Mouse (Mus musculus): ENCODE data around the gene D8Ertd738e. TPM values are rescaled to one million over a fixed set of nuclear protein-coding genes. Genes with fewer than 3 reads are reported as not detected.
A peak's percentile ranks its signal among the peaks of the same experiment; 100 is the strongest.

Gene D8Ertd738e
- total RNA-seq, 2 experiments from 2014 or later, result 174 to 185 TPM

DNA sequence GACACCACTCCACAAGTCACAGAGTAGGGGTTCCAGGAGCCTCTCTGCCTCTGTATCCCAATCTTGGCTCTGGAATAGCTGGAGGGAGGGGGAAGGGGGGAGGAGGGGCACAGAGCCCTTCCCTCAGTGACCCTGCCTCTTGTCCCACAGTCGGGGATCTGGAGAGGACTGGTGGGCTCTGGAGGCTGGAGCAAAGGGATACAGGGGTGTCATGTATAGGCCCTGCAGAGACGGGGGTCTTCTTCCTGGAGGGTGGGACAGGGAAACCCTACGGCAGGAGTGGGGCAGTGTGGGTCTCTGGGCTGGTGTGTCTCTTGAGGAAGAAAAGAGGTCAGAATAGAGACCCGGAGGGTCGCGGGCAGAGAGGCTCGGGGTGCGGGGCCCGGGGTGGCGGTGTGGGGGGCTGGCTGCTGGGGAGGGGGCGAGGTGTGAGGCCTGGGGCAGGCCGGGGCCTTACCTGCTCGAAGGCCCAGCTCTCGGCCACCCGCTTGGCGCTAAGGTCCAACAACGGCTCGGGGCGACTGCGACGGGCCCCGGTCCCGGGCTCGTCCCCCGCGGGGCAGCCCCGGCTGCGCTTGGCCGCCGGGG is 13.0 kb downstream of the D8Ertd738e start:
- DNase-seq, result no peak

DNA sequence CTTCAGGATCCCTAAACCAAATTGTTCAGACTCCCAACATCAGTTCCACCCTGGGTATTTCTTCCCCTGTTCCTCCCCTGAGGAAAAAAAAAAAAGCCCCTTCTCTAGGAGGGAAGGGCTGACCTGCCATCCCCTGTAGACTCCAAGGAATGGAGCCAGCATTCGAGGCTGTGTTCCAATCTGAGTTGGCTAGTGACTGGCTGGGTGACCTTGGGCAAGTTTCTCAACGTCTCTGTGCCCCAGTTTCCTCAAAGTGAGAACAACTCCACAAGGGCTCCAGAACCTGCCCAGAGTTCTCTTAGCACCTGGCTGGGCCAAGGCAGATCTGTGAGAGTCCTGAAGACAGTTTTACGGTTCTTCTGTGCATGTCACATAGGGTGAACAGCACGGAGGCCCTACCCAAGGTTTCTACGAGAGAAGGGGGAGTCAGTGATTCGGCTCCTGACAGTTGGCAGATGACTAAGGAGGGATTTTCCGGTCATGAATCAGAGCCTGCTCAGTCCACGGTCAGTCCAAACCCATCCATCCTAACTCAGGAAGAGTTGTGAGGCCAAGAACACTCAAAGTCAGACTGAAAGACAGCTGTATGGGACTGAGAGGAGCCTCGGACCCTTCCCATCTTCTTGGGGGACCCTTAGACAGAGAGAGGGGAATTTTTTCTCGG is 13.6 kb downstream of the D8Ertd738e start:
- DNase-seq, result no peak

DNA sequence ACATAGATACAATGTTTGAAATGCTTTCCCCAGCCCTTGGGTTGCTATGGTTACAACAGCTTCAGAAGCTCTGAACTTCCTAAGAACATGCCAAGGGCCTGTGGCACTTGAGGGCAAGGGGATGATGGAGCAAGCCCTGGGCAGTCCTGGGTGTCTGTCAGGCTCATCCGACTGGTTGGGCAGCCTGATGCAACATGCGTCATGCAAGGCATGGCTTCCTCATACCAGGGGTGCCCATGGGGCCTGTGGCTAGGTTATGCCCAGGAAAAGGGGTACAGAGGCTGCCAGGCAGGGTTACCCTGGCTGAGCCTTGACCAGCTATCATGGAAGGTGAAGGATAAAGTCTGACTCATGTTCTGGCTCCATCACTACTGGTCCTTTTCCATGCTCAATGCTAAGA is 16.5 kb downstream of the D8Ertd738e start:
- DNase-seq, result no peak

DNA sequence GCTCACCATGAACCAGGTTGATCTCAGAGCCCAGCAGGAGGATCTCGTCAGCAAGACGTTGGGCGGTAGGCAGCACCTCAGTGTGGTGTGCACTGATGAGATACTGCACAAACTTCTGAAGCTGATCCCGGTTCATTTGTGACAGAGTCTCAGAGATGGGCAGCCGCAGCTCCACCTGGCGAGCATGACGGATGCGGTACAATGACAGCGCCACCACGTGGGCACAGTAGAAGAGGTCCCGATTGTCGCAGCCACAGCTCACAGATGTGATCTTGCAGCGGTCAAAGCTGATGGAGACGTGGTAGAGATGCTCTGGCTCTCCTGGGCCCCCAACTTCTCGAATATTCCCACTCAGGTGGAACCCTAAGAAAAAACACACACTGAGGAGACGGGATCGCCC is 18.8 kb downstream of the D8Ertd738e start:
- DNase-seq, result no peak

DNA sequence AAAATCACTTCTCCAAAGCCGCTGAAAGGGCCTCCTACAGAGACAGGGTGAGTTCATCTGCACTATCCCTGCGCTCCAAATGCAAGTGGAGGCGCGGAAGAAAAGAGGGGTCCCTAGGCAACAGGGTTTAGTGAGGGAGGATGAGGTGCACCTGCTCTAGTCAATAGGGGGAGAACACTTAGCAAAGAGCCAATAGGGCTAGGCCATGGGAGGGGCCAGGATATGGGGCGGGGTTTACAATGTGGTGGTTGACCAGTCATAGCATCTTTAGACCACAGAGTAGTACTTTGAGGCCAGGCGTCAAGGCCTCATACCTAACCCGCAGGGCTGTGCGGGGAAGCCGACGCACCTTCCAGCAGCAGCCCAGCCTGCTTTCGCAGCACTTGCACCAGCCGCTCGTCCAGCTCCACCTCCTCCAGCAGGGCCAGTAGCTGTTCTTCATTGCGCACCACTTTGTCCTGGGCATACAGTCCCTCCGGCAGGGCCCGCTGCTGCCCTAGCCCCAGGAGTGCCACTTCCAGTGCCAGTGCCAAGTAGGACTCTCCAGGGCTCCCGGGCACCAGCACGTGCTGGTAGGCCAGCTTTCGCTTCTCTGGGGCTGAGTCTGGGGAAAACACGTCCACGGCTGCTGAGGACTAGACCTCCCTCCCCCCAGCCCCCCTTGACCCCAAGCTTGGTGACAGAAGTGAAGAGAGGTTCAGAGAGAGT is 26.0 kb downstream of the D8Ertd738e start:
- DNase-seq, result no peak

DNA sequence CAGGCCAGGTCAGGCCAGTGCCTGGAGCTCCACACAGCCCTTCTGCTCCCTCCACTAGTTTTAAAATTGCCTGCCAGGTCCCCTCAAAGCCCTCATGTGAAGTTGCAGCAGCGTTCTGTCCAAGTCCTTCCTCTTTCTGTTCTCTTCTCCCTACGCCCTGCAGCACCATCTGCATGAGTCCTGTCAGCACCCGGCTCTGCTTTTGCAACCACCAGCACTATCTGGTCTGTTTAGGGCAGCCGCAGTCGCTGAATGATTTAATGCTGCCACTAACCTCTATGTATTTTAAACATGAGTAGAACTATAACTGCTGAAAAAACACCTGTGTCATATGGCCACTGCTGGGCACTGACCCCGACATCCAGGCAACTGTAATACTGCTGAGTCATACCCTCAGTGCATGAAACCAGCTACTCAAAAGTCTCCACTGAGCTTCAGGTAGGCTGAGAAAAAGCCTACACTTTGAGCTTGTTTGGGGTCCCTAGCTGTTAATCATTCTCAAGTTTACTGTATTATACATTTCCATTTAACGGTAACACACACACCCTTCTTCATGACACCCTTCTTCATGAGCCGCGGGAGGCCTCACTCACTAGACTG is 26.9 kb downstream of the D8Ertd738e start:
- peak; percentile 41 for DNase-seq

DNA sequence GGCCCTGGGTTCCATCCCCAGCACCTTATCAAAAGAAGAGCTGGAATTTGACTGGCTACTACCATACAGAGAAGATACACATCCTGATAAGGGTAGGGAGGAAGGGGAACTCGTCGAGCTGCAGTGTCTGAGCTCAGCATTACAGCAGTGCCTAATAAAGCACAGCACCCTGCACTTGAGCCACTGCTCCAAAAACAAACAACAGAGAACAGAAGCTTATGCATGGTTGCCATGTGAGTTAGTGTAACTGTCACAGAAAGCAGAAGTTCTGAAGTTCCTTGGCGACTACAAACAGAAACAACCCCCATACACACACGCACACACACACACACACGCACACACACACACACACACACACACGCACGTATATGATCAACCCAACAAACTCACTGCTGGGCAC is 29.4 kb downstream of the D8Ertd738e start:
- DNase-seq, result no peak

DNA sequence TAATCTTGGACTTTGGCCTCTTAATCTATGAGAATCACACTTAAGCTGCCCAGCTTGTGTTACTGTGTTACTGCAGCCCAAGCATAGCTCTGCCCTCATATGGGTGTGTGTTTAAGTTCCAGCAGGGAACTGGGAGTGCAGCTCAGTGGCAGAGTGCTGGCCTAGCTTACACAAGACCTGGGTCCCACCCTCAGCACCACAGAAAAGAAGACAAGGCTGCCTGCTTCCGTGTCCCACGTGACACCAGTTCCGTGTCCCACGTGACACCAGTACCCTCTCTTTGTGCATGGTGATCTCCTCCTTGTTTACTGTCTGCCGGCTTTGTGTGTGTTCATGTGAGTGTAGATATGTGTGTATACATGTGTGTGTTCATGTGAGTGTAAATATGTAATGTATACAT is 31.4 kb downstream of the D8Ertd738e start:
- no peak for DNase-seq

DNA sequence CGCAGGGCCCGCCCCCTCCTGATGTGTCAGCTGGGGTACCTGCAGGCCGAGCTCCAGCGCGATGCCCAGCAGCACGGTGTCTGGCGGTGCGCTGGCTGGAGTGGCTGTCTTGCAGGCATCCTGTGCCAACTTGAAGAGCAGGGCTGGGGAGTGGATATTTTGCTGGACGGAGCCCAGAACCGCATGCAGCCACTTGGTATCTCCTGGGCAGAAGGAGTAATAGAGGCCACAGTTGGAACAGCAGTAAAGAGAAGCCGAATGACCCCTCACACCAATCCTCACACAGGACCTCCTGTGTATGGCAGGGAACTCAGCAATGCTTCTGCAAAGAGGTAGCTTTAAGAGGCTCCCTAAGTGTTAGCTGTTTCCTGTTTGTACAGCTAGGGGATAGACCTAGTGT is 32.3 kb downstream of the D8Ertd738e start:
- DNase-seq, result no peak

DNA sequence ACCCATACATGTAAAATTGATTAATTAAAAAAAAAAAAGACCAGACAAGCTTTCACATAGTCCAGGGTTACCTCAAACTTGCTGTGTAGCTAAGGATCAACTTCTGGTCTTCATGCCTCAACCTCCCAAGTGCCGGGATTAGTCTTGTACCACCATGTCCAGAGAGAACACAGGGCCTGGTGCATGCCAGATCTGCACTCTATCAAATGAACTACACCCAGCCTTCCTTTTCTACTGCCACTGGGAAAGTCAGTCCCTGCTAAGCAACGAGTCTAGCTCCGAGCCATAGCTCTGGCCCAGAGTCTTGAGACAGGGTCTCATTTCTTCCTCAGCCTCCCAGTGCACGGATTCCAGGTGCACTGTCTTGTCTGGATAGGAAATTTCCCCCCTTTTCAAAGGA is 36.2 kb downstream of the D8Ertd738e start:
- no peak for DNase-seq

DNA sequence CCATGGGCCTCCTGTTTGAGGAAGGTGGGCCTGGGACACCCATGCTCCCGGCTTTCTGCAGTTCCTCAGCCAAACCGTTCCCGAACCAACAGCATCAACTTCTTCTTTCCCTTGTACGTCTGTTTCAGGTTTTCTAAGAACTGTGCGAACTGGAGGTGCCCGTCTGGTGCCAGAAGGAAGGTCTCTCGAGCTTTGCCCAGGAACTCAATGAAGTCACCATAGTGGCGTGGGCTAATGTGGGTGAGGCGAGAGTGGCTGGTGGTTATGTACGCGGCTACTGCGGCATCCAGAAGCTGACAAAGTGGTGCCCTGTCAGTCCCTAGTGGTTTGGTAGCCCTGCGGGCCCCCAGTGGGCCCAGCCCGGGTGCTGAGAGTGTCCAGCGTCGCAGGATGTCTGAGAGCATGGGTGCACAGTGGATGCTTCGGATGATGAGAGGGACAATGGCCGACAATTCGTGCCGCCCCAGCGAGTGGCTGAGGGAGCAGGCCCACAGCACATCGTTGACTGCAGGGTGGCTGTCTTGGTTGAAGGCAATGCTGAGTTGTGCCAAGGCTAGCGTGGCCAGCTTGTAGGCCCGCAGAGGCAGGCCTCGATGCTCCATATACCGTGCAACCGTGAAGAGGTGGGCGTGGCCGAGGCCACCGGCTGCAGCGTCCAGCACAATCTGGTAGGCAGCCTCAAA is 37.5 kb downstream of the D8Ertd738e start:
- DNase-seq, result no peak

DNA sequence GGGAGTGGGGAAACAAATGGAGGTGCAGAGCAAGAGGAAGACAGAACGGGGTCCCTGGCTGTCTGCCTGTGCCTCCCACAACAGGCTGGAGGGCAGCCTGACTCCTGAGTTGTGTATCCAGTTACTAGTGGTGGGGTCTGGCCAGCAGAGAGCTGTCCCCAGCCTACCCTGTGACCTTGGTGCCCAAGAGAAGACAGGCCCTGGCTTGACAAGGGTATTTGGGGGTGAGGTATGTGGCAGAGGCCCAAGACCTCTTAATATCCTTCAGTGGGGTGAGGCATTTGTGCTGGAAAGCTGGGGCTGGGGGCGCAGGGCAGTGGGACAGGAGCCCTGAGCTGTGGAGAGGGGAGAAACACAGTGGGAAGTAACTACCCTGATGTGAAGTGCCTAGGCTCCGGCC is 38.3 kb downstream of the D8Ertd738e start:
- no peak for DNase-seq

DNA sequence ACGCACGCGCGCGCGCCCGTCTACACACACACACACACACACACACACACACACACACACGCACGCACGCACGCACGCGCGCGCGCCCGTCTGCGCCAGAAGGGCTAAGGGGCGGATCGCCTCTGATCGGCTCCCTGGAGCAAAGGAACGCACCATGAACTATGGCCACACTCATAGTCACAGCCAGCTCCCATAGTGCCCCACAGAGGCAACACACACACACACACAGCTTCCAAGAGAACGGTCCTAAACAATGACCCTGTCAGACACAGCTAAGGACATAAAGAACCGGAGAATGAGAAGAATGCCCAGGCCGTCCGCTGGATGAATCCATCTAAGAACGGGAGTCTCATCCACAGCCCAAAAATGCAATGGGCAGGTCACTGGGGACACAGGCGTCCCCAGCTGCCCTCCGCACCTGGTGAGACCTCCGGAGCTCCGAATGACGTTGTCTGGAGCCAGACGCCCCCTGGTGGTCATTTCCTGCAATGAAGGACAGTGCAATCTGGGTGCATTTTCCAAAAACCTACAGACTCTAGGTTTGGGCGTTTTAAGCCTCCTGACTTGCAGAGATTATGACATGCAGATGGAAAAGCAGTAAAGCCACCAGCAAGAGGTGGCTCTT is 39.2 kb downstream of the D8Ertd738e start:
- peak; percentile 64 for DNase-seq

DNA sequence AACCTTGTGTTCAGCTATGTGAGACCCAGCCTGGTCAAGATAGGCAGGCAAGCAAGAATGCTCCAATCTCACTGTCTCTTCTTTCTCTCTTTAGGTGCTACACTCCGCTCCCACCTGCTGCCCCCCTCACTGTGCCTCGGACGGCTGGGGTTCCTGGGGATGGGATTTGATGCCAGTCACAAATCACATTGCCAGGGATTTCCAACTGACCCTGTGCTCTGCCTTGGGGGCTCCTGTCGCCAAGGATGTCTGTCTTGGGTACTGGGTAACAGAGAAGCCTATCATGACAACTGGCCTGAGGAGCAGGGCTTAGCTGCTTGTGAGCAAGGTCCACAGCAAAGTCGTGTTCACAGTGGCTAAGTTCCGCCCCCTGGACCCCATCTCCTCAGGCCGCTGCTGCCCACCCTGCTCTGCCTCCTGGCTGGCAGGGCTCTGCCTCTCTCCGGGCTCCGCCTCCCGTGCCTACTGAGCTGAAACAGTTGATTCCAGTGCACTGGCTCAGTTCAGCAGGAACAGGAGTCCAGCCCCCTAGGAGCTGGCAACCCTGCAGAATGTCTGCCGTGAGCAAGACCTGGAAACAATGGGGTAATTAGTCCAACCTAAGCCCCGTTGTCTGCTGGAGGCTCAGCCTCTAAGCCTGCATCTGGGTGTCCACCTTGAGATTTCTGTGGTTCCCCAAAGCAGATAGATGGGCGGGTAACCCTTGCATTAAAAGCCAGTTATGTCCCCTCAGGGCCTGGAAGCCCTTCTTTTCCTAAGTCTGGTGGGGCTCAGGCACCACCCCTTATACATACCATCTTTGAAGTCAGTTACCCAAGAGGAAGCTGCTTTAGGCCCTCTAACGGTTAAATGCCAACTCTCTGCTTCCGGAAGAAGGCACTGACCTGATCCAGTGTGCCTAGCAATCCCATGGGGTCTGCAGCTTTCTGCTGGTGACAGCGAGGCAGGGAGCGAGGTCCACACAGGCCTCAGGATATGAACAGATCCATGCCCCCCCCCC is 40.8 kb downstream of the D8Ertd738e start:
- no peak for DNase-seq

DNA sequence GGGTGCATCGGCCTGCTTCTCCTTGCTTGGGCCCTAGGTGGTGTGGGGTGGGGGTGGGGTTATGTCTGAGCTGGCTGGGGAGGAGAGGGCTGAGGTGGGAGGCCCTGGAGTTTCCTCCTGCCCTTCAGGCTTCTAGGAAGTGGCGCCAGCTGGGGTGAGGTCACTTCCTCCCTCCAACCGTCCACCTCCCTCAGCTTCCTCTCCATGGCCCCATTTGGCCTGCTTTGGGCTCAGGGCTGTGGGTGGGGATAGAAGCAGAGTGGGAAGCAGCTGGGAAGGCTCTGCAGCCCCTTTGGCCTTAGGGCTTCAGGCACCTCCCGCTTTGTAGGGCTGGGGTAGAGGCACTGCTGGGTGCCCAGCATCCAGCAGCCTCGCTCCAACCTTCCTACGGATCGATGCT is 41.7 kb downstream of the D8Ertd738e start:
- DNase-seq, result peak; percentile 65

DNA sequence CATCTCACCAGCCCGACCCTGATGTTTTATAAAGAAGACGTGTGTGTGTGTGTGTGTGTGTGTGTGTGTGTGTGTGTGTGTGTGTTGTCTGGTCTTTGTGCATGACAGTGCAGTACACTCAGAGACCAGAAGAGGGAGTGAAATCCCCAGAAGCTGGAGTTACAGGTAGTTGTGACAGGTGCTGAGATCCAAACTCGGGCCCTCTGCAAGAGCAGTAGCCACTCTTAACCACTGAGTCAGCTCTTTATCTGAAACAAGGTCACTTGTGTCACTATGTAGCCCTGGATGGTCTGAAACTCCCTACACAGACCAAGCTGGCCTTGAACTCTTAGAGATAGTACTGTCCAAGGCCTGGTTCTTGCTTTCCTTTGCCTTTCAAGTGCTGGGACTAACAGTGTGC is 42.9 kb downstream of the D8Ertd738e start:
- DNase-seq, result no peak

DNA sequence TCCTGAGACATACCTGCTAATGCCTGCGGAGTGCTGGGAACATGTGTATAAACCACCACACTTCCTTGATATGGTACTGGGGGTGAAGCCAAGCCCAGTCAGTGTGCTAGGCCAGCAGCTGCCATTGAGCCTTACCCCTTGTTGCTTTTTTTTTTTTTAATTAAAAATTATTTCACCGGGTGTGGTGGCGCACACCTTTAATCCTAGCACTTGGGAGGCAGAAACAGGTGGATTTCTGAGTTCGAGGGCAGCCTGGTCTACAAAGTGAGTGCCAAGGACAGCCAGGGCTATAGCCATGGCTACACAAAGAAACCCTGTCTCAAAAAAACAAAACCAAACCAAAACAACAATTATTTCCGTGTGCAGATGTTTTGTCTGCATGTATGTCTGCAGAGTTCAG is 44.4 kb downstream of the D8Ertd738e start:
- DNase-seq, result no peak

DNA sequence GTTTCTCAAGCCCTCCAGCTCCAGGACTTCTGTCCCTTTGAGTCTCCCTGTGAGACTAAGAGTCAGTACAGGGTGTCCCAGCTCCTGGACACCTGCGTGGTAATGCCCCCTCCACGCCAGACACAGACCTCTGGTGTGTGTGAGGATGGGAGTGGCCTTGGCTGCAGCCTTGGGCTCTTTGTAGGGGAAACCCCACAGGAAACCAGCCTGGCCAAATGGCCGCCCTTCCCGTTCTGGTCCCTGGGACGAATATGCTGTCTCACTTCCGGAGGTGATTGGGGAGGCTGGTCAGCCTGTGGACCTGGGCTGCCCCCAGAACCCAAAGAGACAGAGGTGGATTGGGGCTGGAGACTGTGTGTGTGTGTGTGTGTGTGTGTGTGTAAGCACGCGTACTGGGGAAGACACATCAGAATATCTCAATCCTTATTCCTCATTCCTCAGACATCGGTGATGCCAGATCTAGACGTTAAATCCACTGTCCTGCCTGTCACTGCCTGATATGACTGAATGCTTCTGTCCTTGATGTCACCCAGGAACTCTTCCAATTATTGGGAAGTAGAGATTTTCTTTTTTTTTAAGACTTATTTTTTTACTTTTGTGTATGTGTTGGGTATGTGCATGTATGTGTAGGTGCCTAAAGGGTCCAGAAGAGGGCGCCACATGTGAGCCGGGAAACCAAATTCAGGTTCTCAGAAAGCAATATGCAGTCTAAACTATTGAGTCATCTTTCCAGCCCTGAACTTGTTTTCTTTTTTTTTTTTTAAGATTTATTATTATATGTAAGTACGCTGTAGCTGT is 45.3 kb downstream of the D8Ertd738e start:
- DNase-seq, result peak; percentile 81

DNA sequence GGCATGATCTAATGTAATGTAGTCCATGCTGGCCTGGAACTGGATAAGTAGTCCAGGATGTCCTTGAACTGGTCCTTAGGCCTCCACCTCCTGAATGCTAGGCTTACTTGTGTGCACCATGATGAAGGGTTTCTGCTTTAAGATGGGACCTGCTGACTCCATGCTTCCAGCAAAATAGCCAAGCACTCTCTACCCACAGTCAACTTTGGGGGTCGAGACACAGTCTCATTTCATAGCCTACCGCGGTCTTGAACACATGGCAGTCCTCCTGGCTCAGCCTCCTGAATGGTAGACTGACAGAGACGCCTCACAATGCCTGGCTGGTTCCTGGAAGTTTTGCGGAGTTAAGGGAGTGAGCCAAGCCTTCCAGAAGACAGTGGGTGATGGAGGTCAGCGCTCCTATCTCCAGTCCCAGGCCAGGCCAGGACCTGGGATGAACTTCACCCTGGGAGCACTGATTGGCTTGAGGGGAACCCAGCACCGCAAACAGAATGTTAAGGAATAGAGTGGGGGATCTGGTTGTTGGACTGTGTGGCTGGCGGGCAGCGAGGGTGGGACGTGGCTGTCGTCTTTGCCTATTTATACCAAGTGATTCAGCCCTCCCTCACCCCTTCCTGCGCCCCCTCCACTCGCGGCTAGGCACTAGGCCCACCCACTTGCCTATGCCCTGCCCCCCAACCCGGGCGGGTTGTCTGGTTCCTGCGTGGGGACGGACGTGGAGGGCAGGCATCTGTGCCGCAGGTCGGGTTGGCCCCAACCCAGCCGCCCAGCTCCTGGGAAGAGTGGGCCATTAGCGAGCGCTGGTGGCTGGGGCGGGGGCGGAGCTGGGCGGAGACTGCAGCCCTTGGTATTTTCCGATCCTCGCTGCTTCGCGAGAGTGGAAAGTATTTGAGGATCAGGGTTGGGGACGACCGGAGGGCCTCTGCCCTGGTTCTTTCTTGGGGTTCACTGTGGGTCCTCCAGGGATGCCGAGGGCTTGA is 46.3 kb downstream of the D8Ertd738e start:
- peak; percentile 90 for DNase-seq
